Mouse (Mus musculus) MEL-GATA-1-ER (cell line): ENCODE results near the gene Map3k20.

ENCODE experiments used
- DNase-seq: peaks from one replicate; pipeline ENCODE4 v3.0.0-alpha.2; 2012; ENCODE audit warnings: low read depth; ENCODE audit errors: extremely low read depth

Gene Map3k20

GRCm38 (mm10) chr2:72319028-72319798, 33.8 kb downstream of the Map3k20 start:
- no peak for DNase-seq

GRCm38 (mm10) chr2:72320661-72321060, 35.2 kb downstream of the Map3k20 start:
- no peak for DNase-seq

GRCm38 (mm10) chr2:72321591-72321990, 36.2 kb downstream of the Map3k20 start:
- DNase-seq, result no peak

GRCm38 (mm10) chr2:72322681-72323353, 37.4 kb downstream of the Map3k20 start:
- DNase-seq, result no peak

GRCm38 (mm10) chr2:72324436-72324835, 39.0 kb downstream of the Map3k20 start:
- DNase-seq, result no peak

- DNase-seq, result no peak
These were observed 41.1 kb downstream of the Map3k20 start for GRCm38 (mm10) chr2:72326491-72326890.

- no peak for DNase-seq
These were observed 43.0 kb downstream of the Map3k20 start for GRCm38 (mm10) chr2:72328435-72328834.

- DNase-seq, result no peak
These were observed 45.6 kb downstream of the Map3k20 start for GRCm38 (mm10) chr2:72330955-72331481.

- DNase-seq, result no peak
These were observed 46.6 kb downstream of the Map3k20 start for GRCm38 (mm10) chr2:72332067-72332466.

- no peak for DNase-seq
These were observed 47.8 kb downstream of the Map3k20 start for GRCm38 (mm10) chr2:72333210-72333609.

- no peak for DNase-seq
These were observed 51.4 kb downstream of the Map3k20 start for GRCm38 (mm10) chr2:72336840-72337239.

GRCm38 (mm10) chr2:72345281-72345680, 59.8 kb downstream of the Map3k20 start:
- DNase-seq, result no peak

GRCm38 (mm10) chr2:72351329-72351728, 65.9 kb downstream of the Map3k20 start:
- no peak for DNase-seq

GRCm38 (mm10) chr2:72351776-72352175, 66.3 kb downstream of the Map3k20 start:
- DNase-seq, result no peak

- no peak for DNase-seq
These were observed 67.3 kb downstream of the Map3k20 start for GRCm38 (mm10) chr2:72352756-72353155.

GRCm38 (mm10) chr2:72356471-72356870, 71.0 kb downstream of the Map3k20 start:
- DNase-seq, result no peak

GRCm38 (mm10) chr2:72361572-72361971, 76.1 kb downstream of the Map3k20 start:
- DNase-seq, result no peak

GRCm38 (mm10) chr2:72363449-72363848, 78.0 kb downstream of the Map3k20 start:
- DNase-seq, result no peak

GRCm38 (mm10) chr2:72365930-72366329, 80.5 kb downstream of the Map3k20 start:
- no peak for DNase-seq

- DNase-seq, result no peak
These were observed 81.1 kb downstream of the Map3k20 start for GRCm38 (mm10) chr2:72366503-72366902.

GRCm38 (mm10) chr2:72367850-72368249, 82.4 kb downstream of the Map3k20 start:
- DNase-seq, result no peak

- DNase-seq, result no peak
These were observed 83.7 kb downstream of the Map3k20 start for GRCm38 (mm10) chr2:72369140-72369600.
